Mouse (Mus musculus) forebrain, embryonic 11.5 days (tissue): ENCODE results near the gene Katnb1. TPM values are rescaled to one million over a fixed set of nuclear protein-coding genes. Genes with fewer than 3 reads are reported as not detected.
A peak's percentile ranks its signal among the peaks of the same experiment; 100 is the strongest.

Experiments used
- ATAC-seq: fragments of 200-750 bp; cut with Nextera tagmentation; replicated peaks from 2 replicates; pipeline ENCODE4 v1.8.0; 2017; ENCODE audit warnings: moderate TSS enrichment; ENCODE audit not compliant: low FRiP score
- DNase-seq: peaks from one replicate; pipeline ENCODE4 v3.0.0-alpha.2; 2017; ENCODE audit warnings: low spot score
- H3K27ac ChIP-seq: fragments of 300-500 bp; sonication (generic); 2 replicates; pipeline ENCODE4 v1.5.1; 2014; ENCODE audit warnings: low read depth, low read length
- H3K27me3 ChIP-seq: fragments of 300-500 bp; sonication (generic); 2 replicates; pipeline ENCODE4 v1.6.1; 2014; ENCODE audit warnings: mild to moderate bottlenecking, low read length, mixed read lengths; ENCODE audit not compliant: control insufficient read depth, insufficient read depth
- H3K36me3 ChIP-seq: fragments of 300-500 bp; sonication (generic); 2 replicates; pipeline ENCODE4 v1.6.1; 2014; ENCODE audit warnings: mild to moderate bottlenecking, low read length, moderate library complexity, mixed read lengths; ENCODE audit not compliant: control insufficient read depth, insufficient read depth
- H3K4me1 ChIP-seq: fragments of 300-500 bp; sonication (generic); replicated peaks from 2 replicates; pipeline ENCODE4 v1.6.1; 2014; ENCODE audit warnings: low read length, mixed read lengths; ENCODE audit not compliant: control insufficient read depth, insufficient read depth
- H3K4me2 ChIP-seq: fragments of 300-500 bp; sonication (generic); 2 replicates; pipeline ENCODE4 v1.6.1; 2014; ENCODE audit warnings: low read depth, mild to moderate bottlenecking, low read length, moderate library complexity, mixed read lengths; ENCODE audit not compliant: severe bottlenecking
- H3K4me3 ChIP-seq: fragments of 300-500 bp; sonication (generic); 2 replicates; pipeline ENCODE4 v1.5.1; 2014; ENCODE audit warnings: low read depth, low read length
- H3K9ac ChIP-seq: fragments of 300-500 bp; sonication (generic); 2 replicates; pipeline ENCODE4 v1.6.1; 2014; ENCODE audit warnings: low read length
- H3K9me3 ChIP-seq: fragments of 300-500 bp; sonication (generic); 2 replicates; pipeline ENCODE4 v1.6.1; 2016; ENCODE audit warnings: low read length, mixed read lengths; ENCODE audit not compliant: control insufficient read depth
- WGBS: fragments of 180-500 bp; shearing (Covaris S2); extraction: QIAGEN DNeasy Blood & Tissue Kit; methylation state at CpG from one replicate; pipeline ENCODE4 v1.1.7; 2014; 5-methylcytosine and 5-hydroxymethylcytosine counted together
- polyA plus RNA-seq: library from polyadenylated mRNA; unstranded; fragments of >200 nt; fragmentation: Nextera tagmentation; extraction: Ambion mirVana; gene quantifications from 2 replicates; pipeline ENCODE4 v1.2.1, GENCODE M21; 2014

The Katnb1 gene
- polyA plus RNA-seq, 1 experiment from 2014 or later: 37.5 TPM

- no peak for DNase-seq
- H3K9ac ChIP-seq: no peak overlapping the region
- no peak overlapping the region for H3K4me3 ChIP-seq
- H3K27me3 ChIP-seq: peaks cover 10% of the 10 kb centered on the region
- H3K27ac ChIP-seq: no peak overlapping the region
- WGBS: 58% methylated on average over 1 of the region's 1 CpGs
- ATAC-seq: no peak
- peaks cover 22% of the 10 kb centered on the region for H3K4me1 ChIP-seq
- H3K9me3 ChIP-seq: no peaks in the 10 kb centered on the region
- H3K36me3 ChIP-seq: no peaks in the 10 kb centered on the region
- H3K4me2 ChIP-seq: no peak overlapping the region
Observed at GRCm38 (mm10) chr8:95139051-95139365, 58.0 kb downstream of the Katnb1 start.

GRCm38 (mm10) chr8:95140555-95140954 lies 59.6 kb downstream of the Katnb1 start:
- Histone ChIP-seq H3K4me3 (no peak overlapping the region), H3K27me3 (peaks cover 10% of the 10 kb centered on the region), H3K9ac (no peak overlapping the region), H3K27ac (no peak overlapping the region), H3K4me1 (peaks cover 22% of the 10 kb centered on the region), H3K4me2 (no peak overlapping the region), H3K9me3 (no peaks in the 10 kb centered on the region), H3K36me3 (no peaks in the 10 kb centered on the region)
- WGBS: 67% methylated on average over 5 of the region's 5 CpGs
- DNase-seq (no peak), ATAC-seq (no peak)

GRCm38 (mm10) chr8:95141026-95141425 lies 60.0 kb downstream of the Katnb1 start:
- H3K4me2 ChIP-seq: no peak overlapping the region
- WGBS: 85% methylated on average over 1 of the region's 1 CpGs
- H3K36me3 ChIP-seq: no peaks in the 10 kb centered on the region
- peaks cover 22% of the 10 kb centered on the region for H3K4me1 ChIP-seq
- no peak overlapping the region for H3K9ac ChIP-seq
- DNase-seq (no peak), ATAC-seq (no peak)
- H3K9me3 ChIP-seq: no peaks in the 10 kb centered on the region
- H3K4me3 ChIP-seq: no peak overlapping the region
- H3K27ac ChIP-seq: no peak overlapping the region
- H3K27me3 ChIP-seq: peaks cover 10% of the 10 kb centered on the region

- H3K27ac ChIP-seq: no peak overlapping the region
- H3K4me1 ChIP-seq: peaks cover 22% of the 10 kb centered on the region
- peak overlapping the region; percentile 99 for H3K4me2 ChIP-seq
- peaks cover 10% of the 10 kb centered on the region for H3K27me3 ChIP-seq
- 1% methylated on average over 6 of the region's 6 CpGs for WGBS
- no peaks in the 10 kb centered on the region for H3K9me3 ChIP-seq
- H3K4me3 ChIP-seq: peak overlapping the region; percentile 61
- peak overlapping the region; percentile 72 for H3K9ac ChIP-seq
- no peak for ATAC-seq
- H3K36me3 ChIP-seq: no peaks in the 10 kb centered on the region
- DNase-seq: no peak
Observed at GRCm38 (mm10) chr8:95141469-95142074, 60.6 kb downstream of the Katnb1 start.

GRCm38 (mm10) chr8:95142075-95142831 lies 61.3 kb downstream of the Katnb1 start:
- Histone ChIP-seq H3K9me3 (no peaks in the 10 kb centered on the region), H3K9ac (peak overlapping the region; percentile 72), H3K4me1 (peaks cover 20% of the 10 kb centered on the region), H3K27ac (no peak overlapping the region), H3K4me3 (peak overlapping the region; percentile 61), H3K36me3 (no peaks in the 10 kb centered on the region), H3K4me2 (peak overlapping the region; percentile 99), H3K27me3 (peaks cover 4% of the 10 kb centered on the region)
- ATAC-seq (peak; percentile 71), DNase-seq (peak; percentile 81)
- WGBS: under 1% methylated on average over 65 of the region's 66 CpGs

- DNase-seq (no peak), ATAC-seq (peak; percentile 22; the same call in 1 of the 2 replicates)
- WGBS: 9% methylated on average over 17 of the region's 17 CpGs
- Histone ChIP-seq H3K36me3 (no peaks in the 10 kb centered on the region), H3K4me3 (peak overlapping the region; percentile 61), H3K9me3 (no peaks in the 10 kb centered on the region), H3K27me3 (peaks cover 3% of the 10 kb centered on the region), H3K27ac (no peak overlapping the region), H3K4me1 (peaks cover 13% of the 10 kb centered on the region), H3K9ac (peak overlapping the region; percentile 17), H3K4me2 (peak overlapping the region; percentile 99)
Observed at GRCm38 (mm10) chr8:95142985-95143804, 62.2 kb downstream of the Katnb1 start.

- no peak overlapping the region for H3K9ac ChIP-seq
- H3K36me3 ChIP-seq: no peaks in the 10 kb centered on the region
- ATAC-seq (no peak), DNase-seq (no peak)
- H3K4me1 ChIP-seq: peaks cover 12% of the 10 kb centered on the region
- WGBS: 68% methylated on average over 6 of the region's 6 CpGs
- H3K27ac ChIP-seq: no peak overlapping the region
- peaks cover 3% of the 10 kb centered on the region for H3K27me3 ChIP-seq
- H3K4me2 ChIP-seq: no peak overlapping the region
- H3K9me3 ChIP-seq: no peaks in the 10 kb centered on the region
- H3K4me3 ChIP-seq: no peak overlapping the region
Observed at GRCm38 (mm10) chr8:95143805-95144630, 63.0 kb downstream of the Katnb1 start.

GRCm38 (mm10) chr8:95144631-95145015 lies 63.6 kb downstream of the Katnb1 start:
- Histone ChIP-seq H3K9me3 (no peaks in the 10 kb centered on the region), H3K4me2 (no peak overlapping the region), H3K9ac (no peak overlapping the region), H3K27me3 (peaks cover 3% of the 10 kb centered on the region), H3K4me1 (peaks cover 12% of the 10 kb centered on the region), H3K4me3 (no peak overlapping the region), H3K27ac (no peak overlapping the region), H3K36me3 (no peaks in the 10 kb centered on the region)
- ATAC-seq (no peak), DNase-seq (no peak)
- WGBS: 42% methylated on average over 2 of the region's 2 CpGs
